Mouse (Mus musculus) hindbrain, embryonic 15.5 days (tissue): Measurements from ENCODE around the gene Ascl3. TPM values are rescaled to one million over a fixed set of nuclear protein-coding genes. Genes with fewer than 3 reads are reported as not detected.
A peak's percentile ranks its signal among the peaks of the same experiment; 100 is the strongest.

Experiments
- ATAC-seq: fragments of 200-750 bp; cut with Nextera tagmentation; 2 replicates; pipeline ENCODE4 v1.8.0; 2017; ENCODE audit warnings: low read depth, moderate number of reproducible peaks, moderate TSS enrichment; ENCODE audit not compliant: low FRiP score
- H3K27ac ChIP-seq: fragments of 300-500 bp; sonication (generic); replicated peaks from 2 replicates; pipeline ENCODE4 v1.5.1; 2015; ENCODE audit warnings: mild to moderate bottlenecking, inconsistent platforms
- H3K27me3 ChIP-seq: fragments of 300-500 bp; sonication (generic); 2 replicates; pipeline ENCODE4 v1.6.1; 2015; ENCODE audit warnings: control low read depth, inconsistent platforms
- H3K36me3 ChIP-seq: fragments of 300-500 bp; sonication (generic); 2 replicates; pipeline ENCODE4 v1.6.1; 2015; ENCODE audit warnings: control low read depth, inconsistent platforms
- H3K4me1 ChIP-seq: fragments of 300-500 bp; sonication (generic); replicated peaks from 2 replicates; pipeline ENCODE4 v1.6.1; 2015; ENCODE audit warnings: control low read depth, inconsistent platforms
- H3K4me2 ChIP-seq: fragments of 300-500 bp; sonication (generic); 2 replicates; pipeline ENCODE4 v1.6.1; 2015; ENCODE audit warnings: moderate library complexity, mild to moderate bottlenecking, inconsistent platforms
- H3K4me3 ChIP-seq: fragments of 300-500 bp; sonication (generic); 2 replicates; pipeline ENCODE4 v1.5.1; 2015; ENCODE audit warnings: mild to moderate bottlenecking, inconsistent platforms
- H3K9ac ChIP-seq: fragments of 300-500 bp; sonication (generic); 2 replicates; pipeline ENCODE4 v1.6.1; 2015; ENCODE audit warnings: inconsistent platforms
- H3K9me3 ChIP-seq: fragments of 300-500 bp; sonication (generic); 2 replicates; pipeline ENCODE4 v1.6.1; 2016; ENCODE audit warnings: control low read depth, inconsistent platforms
- WGBS: fragments of 180-500 bp; shearing (Covaris S2); methylation state at CpG from one replicate; pipeline ENCODE4 v1.1.7; 2015; 5-methylcytosine and 5-hydroxymethylcytosine counted together
- polyA plus RNA-seq: library from polyadenylated mRNA; unstranded; fragments of >200 nt; fragmentation: Nextera tagmentation; extraction: Ambion mirVana; gene quantifications from 2 replicates; pipeline ENCODE4 v1.2.1, GENCODE M21; 2015

The Ascl3 gene
- polyA plus RNA-seq, 1 experiment from 2014 or later = not detected

GRCm38 (mm10) chr7:109707023-109707785, 24.3 kb downstream of the Ascl3 start:
- no peaks in the 10 kb centered on the region for H3K27me3 ChIP-seq
- 46% methylated on average over 4 of the region's 4 CpGs for WGBS
- ATAC-seq = no peak
- H3K36me3 ChIP-seq = no peaks in the 10 kb centered on the region
- no peak overlapping the region for H3K4me2 ChIP-seq
- no peaks in the 10 kb centered on the region for H3K9me3 ChIP-seq
- H3K9ac ChIP-seq = no peak overlapping the region
- H3K4me3 ChIP-seq = no peak overlapping the region
- H3K27ac ChIP-seq = no peak overlapping the region
- peaks cover 16% of the 10 kb centered on the region for H3K4me1 ChIP-seq

GRCm38 (mm10) chr7:109704461-109704860, 27.1 kb downstream of the Ascl3 start:
- Histone ChIP-seq H3K9me3 (no peaks in the 10 kb centered on the region), H3K4me3 (peak overlapping the region; percentile 61), H3K36me3 (no peaks in the 10 kb centered on the region), H3K9ac (no peak overlapping the region), H3K27me3 (no peaks in the 10 kb centered on the region), H3K27ac (no peak overlapping the region), H3K4me1 (peaks cover 16% of the 10 kb centered on the region), H3K4me2 (peak overlapping the region; percentile 86)
- 69% methylated on average over 3 of the region's 3 CpGs for WGBS
- ATAC-seq = no peak

- H3K4me2 ChIP-seq = peak overlapping the region; percentile 86
- 2% methylated on average over 17 of the region's 17 CpGs for WGBS
- H3K9ac ChIP-seq = peak overlapping the region; percentile 58
- no peaks in the 10 kb centered on the region for H3K27me3 ChIP-seq
- peaks cover 16% of the 10 kb centered on the region for H3K4me1 ChIP-seq
- no peaks in the 10 kb centered on the region for H3K36me3 ChIP-seq
- H3K27ac ChIP-seq = peak overlapping the region; percentile 78
- H3K9me3 ChIP-seq = no peaks in the 10 kb centered on the region
- ATAC-seq = no peak
- H3K4me3 ChIP-seq = peak overlapping the region; percentile 61
Observed at GRCm38 (mm10) chr7:109704016-109704377, 27.5 kb downstream of the Ascl3 start.

DNA sequence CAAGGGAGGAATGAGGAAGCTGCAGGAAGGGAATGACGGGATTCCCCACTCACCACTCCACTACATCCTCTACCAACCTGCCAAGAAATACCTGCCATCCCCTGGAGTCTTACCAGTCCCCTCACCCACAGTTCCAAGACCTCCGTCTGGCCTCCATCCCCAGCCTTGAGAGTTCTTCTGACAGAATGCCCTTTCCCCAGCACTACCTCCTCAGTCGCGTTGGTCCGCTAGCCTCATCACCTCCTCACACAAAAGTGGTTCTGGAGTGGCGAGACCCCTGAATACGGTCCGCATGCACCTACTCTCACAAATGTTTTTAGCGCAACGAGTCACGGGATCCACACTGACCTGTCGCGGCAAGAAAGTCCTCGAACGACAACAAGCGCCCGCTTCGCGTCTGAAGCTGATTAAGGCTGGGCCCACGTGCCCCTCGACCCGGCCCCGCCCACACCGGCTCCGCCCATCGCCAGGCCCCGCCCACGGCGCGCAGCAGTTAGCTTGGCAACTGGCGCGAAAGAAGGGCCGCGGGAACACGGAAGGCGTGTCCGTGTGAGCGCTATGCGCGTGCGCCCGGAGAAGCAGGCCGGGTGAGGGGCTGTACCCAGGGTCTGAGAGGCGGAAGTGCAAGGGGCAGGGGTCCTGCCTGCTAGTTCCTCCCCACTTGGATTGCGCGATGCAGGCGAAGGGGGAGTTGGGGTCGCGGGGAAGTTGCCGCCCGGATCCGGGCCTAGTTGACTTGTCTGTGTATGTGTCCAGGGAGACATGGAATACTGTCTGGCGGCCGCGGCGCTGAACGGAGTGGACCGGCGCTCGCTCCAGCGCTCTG, 28.1 kb downstream of the Ascl3 start, which contains the start of the genes St5 and Akip1:
St5 (minus strand) TSS at position 416 of the 826 bp plus-strand sequence.
Akip1 (plus strand) TSS at position 501 of the 826 bp plus-strand sequence.
- Histone ChIP-seq H3K36me3 (no peaks in the 10 kb centered on the region), H3K4me3 (peak within 1 kb of the TSS; percentile 61), H3K27ac (peak within 1 kb of the TSS; percentile 78), H3K4me1 (peaks cover 16% of the 10 kb centered on the region), H3K27me3 (no peaks in the 10 kb centered on the region), H3K4me2 (peak within 1 kb of the TSS; percentile 86), H3K9ac (peak within 1 kb of the TSS; percentile 58), H3K9me3 (no peaks in the 10 kb centered on the region)
- 1% methylated on average over 61 of the region's 61 CpGs for WGBS
- peak; percentile 98 for ATAC-seq

DNA sequence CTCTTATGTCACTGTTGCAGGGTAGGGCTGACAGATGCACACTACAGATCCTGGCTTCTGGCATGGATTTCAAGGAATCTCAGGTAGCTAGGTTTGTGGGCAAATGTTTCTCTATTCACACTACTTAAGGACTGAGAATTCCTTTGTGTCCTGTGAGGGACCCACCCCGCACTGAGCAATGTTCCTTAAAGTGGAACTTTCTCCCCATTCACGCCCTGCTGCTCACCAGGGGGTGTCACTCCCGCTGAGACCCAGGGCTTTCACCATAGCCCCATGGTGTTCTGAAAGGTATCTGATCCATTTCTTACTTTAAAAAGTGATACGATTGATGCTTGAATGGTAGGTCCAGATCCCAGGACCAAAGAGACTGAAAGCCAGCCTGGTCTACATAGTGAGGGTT, 28.8 kb downstream of the Ascl3 start:
- Histone ChIP-seq H3K4me1 (peaks cover 16% of the 10 kb centered on the region), H3K36me3 (no peaks in the 10 kb centered on the region), H3K27me3 (no peaks in the 10 kb centered on the region), H3K4me3 (peak overlapping the region; percentile 61), H3K9ac (no peak overlapping the region; the same call in 1 of the 2 replicates), H3K9me3 (no peaks in the 10 kb centered on the region), H3K27ac (no peak overlapping the region), H3K4me2 (peak overlapping the region; percentile 86)
- ATAC-seq = no peak; the same call in 1 of the 2 replicates
- WGBS = 36% methylated on average over 4 of the region's 4 CpGs

DNA sequence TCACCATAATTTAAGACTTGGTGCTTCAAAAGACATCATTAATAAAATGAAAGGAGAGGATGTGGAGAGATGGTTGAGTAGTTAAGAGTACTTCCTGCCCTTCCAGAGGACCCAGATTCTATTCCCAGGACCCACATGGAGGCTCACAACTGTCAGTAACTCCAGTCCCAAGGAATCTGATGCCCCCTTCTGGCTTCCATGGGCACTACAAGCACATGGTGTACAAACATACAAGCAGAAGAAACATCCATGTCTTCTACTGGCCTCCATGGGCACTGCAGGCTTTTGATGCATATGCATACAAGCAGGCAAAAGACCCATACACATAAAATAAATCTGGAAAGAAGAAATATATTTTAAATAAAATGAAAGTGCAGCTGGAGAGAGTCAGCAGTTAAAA, 31.3 kb downstream of the Ascl3 start:
- Histone ChIP-seq H3K36me3 (no peaks in the 10 kb centered on the region), H3K4me3 (no peak overlapping the region), H3K4me1 (peaks cover 13% of the 10 kb centered on the region), H3K9me3 (no peaks in the 10 kb centered on the region), H3K4me2 (no peak overlapping the region), H3K27ac (no peak overlapping the region), H3K27me3 (no peaks in the 10 kb centered on the region), H3K9ac (no peak overlapping the region)
- ATAC-seq = no peak

GRCm38 (mm10) chr7:109695339-109695726, 36.2 kb downstream of the Ascl3 start:
- no peaks in the 10 kb centered on the region for H3K36me3 ChIP-seq
- no peaks in the 10 kb centered on the region for H3K27me3 ChIP-seq
- H3K4me1 ChIP-seq = no peaks in the 10 kb centered on the region
- no peak overlapping the region for H3K9ac ChIP-seq
- H3K9me3 ChIP-seq = no peaks in the 10 kb centered on the region
- 89% methylated on average over 10 of the region's 10 CpGs for WGBS
- H3K4me2 ChIP-seq = no peak overlapping the region
- no peak overlapping the region for H3K27ac ChIP-seq
- H3K4me3 ChIP-seq = no peak overlapping the region
- no peak for ATAC-seq

GRCm38 (mm10) chr7:109694576-109695338, 36.8 kb downstream of the Ascl3 start:
- Histone ChIP-seq H3K4me1 (no peaks in the 10 kb centered on the region), H3K4me2 (no peak overlapping the region), H3K9ac (no peak overlapping the region), H3K4me3 (no peak overlapping the region), H3K27ac (no peak overlapping the region), H3K9me3 (no peaks in the 10 kb centered on the region), H3K36me3 (no peaks in the 10 kb centered on the region), H3K27me3 (no peaks in the 10 kb centered on the region)
- no peak for ATAC-seq
- WGBS = 80% methylated on average over 13 of the region's 13 CpGs

GRCm38 (mm10) chr7:109690961-109691360, 40.6 kb downstream of the Ascl3 start:
- Histone ChIP-seq H3K4me3 (no peak overlapping the region), H3K9me3 (no peaks in the 10 kb centered on the region), H3K4me2 (no peak overlapping the region), H3K27me3 (no peaks in the 10 kb centered on the region), H3K27ac (no peak overlapping the region), H3K36me3 (no peaks in the 10 kb centered on the region), H3K4me1 (no peaks in the 10 kb centered on the region), H3K9ac (no peak overlapping the region)
- 85% methylated on average over 5 of the region's 5 CpGs for WGBS
- no peak for ATAC-seq

DNA sequence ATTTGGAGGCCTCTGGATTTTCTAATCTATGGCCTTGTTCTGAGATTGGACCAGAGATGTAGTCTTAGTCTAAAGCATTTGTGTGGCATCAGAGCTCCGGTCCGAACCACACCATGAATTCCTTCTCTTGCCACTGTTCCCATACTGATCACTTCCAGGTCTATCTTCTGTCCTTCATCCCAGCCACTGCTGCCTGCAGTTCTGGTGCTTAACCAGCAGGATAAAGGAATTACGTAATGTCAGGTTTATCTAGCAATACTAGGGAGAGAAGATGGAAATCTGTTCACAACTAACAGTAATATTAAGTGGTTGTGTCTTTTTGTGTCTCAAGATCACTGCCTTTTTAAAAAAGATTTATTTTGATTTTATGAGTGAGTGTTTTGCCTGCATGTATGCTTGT, 41.4 kb downstream of the Ascl3 start:
- no peak for ATAC-seq
- WGBS = 95% methylated on average over 3 of the region's 3 CpGs
- Histone ChIP-seq H3K4me2 (no peak overlapping the region), H3K4me3 (no peak overlapping the region), H3K36me3 (no peaks in the 10 kb centered on the region), H3K9ac (no peak overlapping the region), H3K4me1 (no peaks in the 10 kb centered on the region), H3K27me3 (no peaks in the 10 kb centered on the region), H3K27ac (no peak overlapping the region), H3K9me3 (no peaks in the 10 kb centered on the region)

DNA sequence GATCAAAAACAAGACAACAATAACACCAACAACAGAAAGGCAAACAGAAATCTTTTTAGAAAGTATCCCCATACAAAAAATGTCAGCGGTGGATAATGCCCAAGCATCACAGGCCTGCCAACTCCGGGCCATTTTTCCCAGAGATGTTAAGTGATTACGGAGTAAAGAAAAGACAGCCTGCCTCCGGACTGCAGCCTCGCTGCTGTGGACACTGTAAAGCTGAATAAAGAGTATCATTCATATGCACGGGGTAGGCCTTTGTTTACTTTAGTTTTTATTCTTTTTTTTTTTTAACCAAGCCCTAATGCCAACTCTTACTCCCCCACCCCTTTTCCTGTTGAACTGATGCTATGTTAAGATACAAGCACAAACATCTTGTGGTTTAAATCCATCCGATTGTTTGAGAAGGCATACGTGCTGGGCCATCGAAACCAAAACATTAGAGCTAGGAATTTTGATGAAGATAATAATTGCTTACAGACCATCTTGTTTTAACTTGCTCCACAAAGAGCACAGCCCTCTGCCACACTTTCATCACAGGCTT, 44.9 kb downstream of the Ascl3 start:
- no peaks in the 10 kb centered on the region for H3K4me1 ChIP-seq
- no peak overlapping the region for H3K4me2 ChIP-seq
- no peaks in the 10 kb centered on the region for H3K27me3 ChIP-seq
- WGBS = 45% methylated on average over 9 of the region's 9 CpGs
- H3K36me3 ChIP-seq = no peaks in the 10 kb centered on the region
- no peak overlapping the region for H3K27ac ChIP-seq
- no peak overlapping the region for H3K9ac ChIP-seq
- ATAC-seq = no peak
- H3K4me3 ChIP-seq = no peak overlapping the region
- H3K9me3 ChIP-seq = no peaks in the 10 kb centered on the region
